Mouse (Mus musculus) liver, adult 2 months (tissue): ENCODE measurements at regions not wholly inside any gene's neighbourhood (a gene's known extent, or its start where the extent isn't known, plus 50 kb on each side); places are given as distances from the start of the nearest gene placed in this dataset.
"Not testable (repeated sequence)": the region's sequence is repeated elsewhere in the genome, so short reads cannot be mapped to it uniquely, and the experiment has no call there.

ENCODE experiments used
- CTCF ChIP-seq: fragments of 200-500 bp; IDR thresholded peaks from 2 replicates; pipeline ENCODE4 v1.5.1; 2011; ENCODE audit warnings: low read depth, low read length, control low read depth
- POLR2A ChIP-seq: fragments of 200-500 bp; IDR thresholded peaks from 2 replicates; pipeline ENCODE4 v1.6.1; 2011; ENCODE audit warnings: low read length, control low read depth; ENCODE audit not compliant: insufficient read depth; ENCODE audit errors: extremely low read depth

GRCm38 (mm10) chr6:70386396-70386795, 405.6 kb downstream of the Rpia start:
- TF ChIP-seq CTCF, POLR2A: not testable (repeated sequence)
